Mouse (Mus musculus): ENCODE data around the gene Cyp4a12a.
"Not testable (repeated sequence)": the region's sequence is repeated elsewhere in the genome, so short reads cannot be mapped to it uniquely, and the experiment has no call there.

Gene Cyp4a12a

DNA sequence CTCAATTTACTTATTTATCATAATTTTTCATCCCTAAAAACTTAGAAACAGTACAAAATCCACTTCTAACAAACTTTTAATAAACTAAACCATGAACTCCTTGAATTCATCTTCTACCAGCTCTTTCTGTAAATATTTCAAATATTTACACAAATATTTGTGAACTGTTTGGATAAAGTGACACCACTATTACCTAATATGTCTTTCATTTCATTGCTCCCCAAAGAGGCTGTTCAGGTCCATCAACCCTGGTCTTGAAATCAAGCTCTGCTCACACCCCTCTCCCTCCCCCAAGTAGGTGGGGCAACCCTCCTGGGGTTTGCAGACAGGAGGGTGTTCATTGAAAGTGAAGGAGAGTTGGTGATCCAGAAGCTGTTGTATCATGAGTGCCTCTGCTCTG lies at the start of gene Cyp4a12a:
Gene Cyp4a12a (plus strand): TSS at position 301 of the 400 bp plus-strand sequence.
- H3K27me3 ChIP-seq (ENCODE audit: insufficient read depth, low read length); H3K36me3 ChIP-seq (ENCODE audit: insufficient read depth, low read length); H3K4me3 ChIP-seq (replicated peaks; ENCODE audit: low read length); H3K9me3 ChIP-seq (ENCODE audit: low read length); H3K4me1 ChIP-seq (replicated peaks; ENCODE audit: low read depth, low read length): not testable (repeated sequence)

DNA sequence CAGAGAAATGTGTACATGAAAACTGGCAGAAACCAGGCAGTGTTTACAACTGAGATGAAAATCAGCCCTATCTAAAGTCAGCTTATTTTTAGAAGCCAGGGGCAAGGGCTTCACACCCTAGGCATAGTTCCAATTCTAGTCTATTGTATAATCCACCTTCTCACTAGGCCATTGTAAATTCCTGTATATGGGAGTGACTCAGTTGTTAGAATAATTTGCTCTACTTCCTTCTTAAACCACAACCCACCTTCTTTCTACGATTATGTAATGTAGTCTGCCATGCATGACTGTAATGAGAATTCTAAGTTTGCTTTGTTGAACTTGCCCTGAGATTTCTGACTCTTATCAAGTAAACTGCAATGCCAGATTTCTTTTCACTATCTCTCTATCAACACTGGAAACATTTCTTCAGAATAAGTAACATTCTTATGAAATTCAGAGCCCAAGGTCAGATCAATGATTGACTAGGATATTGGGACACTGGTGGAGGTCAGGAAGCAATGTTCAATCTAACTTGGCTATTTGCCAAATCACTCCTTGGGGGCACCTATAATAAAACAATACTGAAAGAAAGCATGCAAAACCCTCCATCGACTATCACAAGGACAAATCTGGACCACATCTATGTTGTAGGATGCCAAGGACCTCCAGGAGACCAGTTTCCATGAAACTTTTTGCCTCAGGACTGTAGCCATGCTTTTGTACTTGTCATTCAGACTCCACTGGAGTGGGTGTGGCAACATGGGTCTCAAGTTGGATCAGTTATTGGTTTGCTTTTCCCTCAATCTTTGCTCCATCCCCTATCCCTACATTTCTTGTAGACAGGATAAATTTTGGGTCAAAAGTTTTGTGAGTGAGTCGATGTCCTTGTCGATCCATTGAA lies 33.9 kb upstream of the Cyp4a12a start:
- H3K36me3 ChIP-seq (ENCODE audit: insufficient read depth, low read length); H3K9me3 ChIP-seq (ENCODE audit: low read length); H3K4me3 ChIP-seq (replicated peaks; ENCODE audit: low read length); H3K27me3 ChIP-seq (ENCODE audit: insufficient read depth, low read length); H3K4me1 ChIP-seq (replicated peaks; ENCODE audit: low read depth, low read length): not testable (repeated sequence)

DNA sequence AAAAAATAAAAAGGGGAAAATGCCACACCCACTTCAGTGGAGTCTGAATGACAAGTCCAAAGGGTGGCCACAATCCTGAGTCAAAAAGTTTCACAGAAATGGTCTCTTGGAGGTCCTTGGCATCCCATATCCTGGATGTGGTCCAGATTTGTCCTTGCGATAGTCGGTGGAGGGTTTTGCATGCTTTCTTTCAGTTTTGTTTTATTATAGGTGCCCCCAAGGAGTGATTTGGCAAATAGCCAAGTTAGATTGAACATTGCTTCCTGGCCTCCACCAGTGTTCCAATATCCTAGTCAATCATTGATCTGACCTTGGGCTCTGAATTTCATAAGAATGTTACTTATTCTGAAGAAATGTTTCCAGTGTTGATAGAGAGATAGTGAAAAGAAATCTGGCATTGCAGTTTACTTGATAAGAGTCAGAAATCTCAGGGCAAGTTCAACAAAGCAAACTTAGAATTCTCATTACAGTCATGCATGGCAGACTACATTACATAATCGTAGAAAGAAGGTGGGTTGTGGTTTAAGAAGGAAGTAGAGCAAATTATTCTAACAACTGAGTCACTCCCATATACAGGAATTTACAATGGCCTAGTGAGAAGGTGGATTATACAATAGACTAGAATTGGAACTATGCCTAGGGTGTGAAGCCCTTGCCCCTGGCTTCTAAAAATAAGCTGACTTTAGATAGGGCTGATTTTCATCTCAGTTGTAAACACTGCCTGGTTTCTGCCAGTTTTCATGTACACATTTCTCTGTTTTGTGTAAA lies 20.4 kb upstream of the Cyp4a12a start:
- H3K4me1 ChIP-seq (replicated peaks; ENCODE audit: low read depth, low read length); H3K27me3 ChIP-seq (ENCODE audit: insufficient read depth, low read length); H3K4me3 ChIP-seq (replicated peaks; ENCODE audit: low read length); H3K36me3 ChIP-seq (ENCODE audit: insufficient read depth, low read length): not testable (repeated sequence)
- H3K9me3 ChIP-seq (ENCODE audit: low read length), result peaks cover 59% of the 10 kb centered on the region

DNA sequence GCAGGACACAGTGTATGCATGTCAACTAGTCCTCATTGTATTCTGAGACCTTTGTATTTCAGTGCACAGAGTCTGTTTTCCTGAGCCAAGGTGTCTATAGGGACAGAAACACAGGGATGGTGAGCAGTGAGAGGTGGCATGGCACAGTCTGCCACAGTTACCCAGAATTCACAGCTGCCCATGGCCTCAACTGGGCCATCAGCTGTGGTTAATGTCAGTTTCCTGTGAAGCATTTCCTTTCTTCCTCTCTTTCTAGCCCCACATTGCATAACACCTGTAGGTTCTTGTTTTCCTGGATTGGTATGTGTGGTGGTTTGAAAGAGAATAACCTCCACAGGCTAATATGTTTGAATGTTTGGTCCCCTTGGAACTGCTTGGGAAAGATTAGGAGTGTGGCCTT lies 18.5 kb upstream of the Cyp4a12a start:
- no peaks in the 10 kb centered on the region for H3K36me3 ChIP-seq (ENCODE audit: insufficient read depth, low read length)
- H3K4me3 ChIP-seq (replicated peaks; ENCODE audit: low read length), result no peak overlapping the region
- TF ChIP-seq POU5F1 (IDR thresholded peaks at IDR 0.05; ENCODE audit: borderline replicate concordance, low read length), result no peak
- no peak for TF ChIP-seq NANOG (IDR thresholded peaks at IDR 0.05; ENCODE audit: borderline replicate concordance, low read length)
- TF ChIP-seq CTCF (conservative IDR thresholded peaks at IDR 0.05; ENCODE audit: low read length), result no peak
- H3K27me3 ChIP-seq (ENCODE audit: insufficient read depth, low read length), result no peaks in the 10 kb centered on the region
- H3K9me3 ChIP-seq (ENCODE audit: low read length), result peaks cover 58% of the 10 kb centered on the region
- H3K4me1 ChIP-seq (replicated peaks; ENCODE audit: low read depth, low read length), result no peaks in the 10 kb centered on the region

DNA sequence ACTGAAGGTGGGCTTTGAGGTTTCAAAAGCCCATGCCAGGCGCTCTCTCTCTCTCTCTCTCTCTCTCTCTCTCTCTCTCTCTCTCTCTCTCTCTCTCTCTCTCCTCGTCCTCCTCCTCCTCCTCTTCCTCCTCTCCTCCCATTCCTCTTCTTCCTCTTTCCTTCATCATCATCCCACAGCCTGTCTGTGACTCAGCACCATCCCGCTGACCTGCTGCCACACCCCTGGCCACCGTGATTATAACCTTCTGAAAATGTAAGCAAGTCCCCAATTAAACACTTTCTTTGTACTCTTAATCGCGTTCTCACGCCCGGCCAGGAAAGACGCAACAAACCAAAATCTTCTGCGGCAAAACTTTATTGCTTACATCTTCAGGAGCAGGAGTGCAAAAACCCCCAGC lies 18.1 kb upstream of the Cyp4a12a start:
- H3K27me3 ChIP-seq (ENCODE audit: insufficient read depth, low read length); H3K4me1 ChIP-seq (replicated peaks; ENCODE audit: low read depth, low read length); H3K4me3 ChIP-seq (replicated peaks; ENCODE audit: low read length); H3K36me3 ChIP-seq (ENCODE audit: insufficient read depth, low read length): not testable (repeated sequence)
- peaks cover 54% of the 10 kb centered on the region for H3K9me3 ChIP-seq (ENCODE audit: low read length)

DNA sequence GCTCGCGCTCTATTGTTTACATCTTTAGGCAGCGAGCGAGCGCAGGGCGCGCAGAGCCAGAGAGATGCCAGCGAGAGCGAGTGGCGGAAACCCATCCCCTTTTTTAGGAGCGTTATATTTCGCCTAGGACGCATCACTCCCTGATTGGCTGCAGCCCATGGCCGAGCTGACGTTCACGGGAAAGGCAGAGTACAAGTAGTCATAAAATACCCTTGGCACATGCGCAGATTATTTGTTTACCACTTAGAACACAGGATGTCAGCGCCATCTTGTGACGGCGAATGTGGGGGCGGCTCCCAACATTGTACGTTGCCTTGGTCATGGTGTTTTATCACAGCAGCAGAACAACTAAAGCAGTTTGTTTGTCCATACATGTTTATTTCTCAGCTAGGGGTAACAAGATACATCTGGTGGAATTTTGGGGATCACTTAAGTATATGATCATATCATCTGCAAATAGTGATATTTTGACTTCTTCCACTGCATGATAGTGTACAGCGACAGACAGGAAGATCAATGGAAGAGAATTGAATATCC lies 17.5 kb upstream of the Cyp4a12a start:
- H3K36me3 ChIP-seq (ENCODE audit: insufficient read depth, low read length), result not testable (repeated sequence)

DNA sequence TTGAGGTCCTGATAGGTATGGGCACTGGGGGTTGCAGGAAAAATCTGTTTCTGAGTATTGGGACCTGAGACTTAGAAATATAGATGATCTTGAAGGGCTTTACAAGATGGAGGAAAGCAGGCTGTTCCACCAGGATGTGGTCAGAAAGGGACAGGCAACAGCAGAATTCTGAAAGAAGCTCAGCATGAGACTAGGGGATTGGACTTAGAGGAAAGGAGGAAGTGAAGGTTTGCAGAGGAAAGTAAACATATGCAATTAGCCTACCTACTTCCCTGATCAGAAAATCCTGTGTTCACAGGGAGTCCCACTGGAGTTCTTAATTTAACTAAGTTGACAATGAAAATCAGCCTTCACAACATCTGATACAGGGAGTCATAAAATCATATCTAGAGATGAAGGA lies 26.9 kb downstream of the Cyp4a12a start:
- not testable (repeated sequence) for H3K36me3 ChIP-seq (ENCODE audit: insufficient read depth, low read length); H3K27me3 ChIP-seq (ENCODE audit: insufficient read depth, low read length); H3K4me1 ChIP-seq (replicated peaks; ENCODE audit: low read depth, low read length); H3K4me3 ChIP-seq (replicated peaks; ENCODE audit: low read length)
- H3K9me3 ChIP-seq (ENCODE audit: low read length), result peaks cover 18% of the 10 kb centered on the region

More for the DNA sequence above, 17.5 kb upstream of the Cyp4a12a start:
- not testable (repeated sequence) for H3K4me1 ChIP-seq (replicated peaks; ENCODE audit: low read depth, low read length); H3K4me3 ChIP-seq (replicated peaks; ENCODE audit: low read length); H3K27me3 ChIP-seq (ENCODE audit: insufficient read depth, low read length)
- H3K9me3 ChIP-seq (ENCODE audit: low read length), result peaks cover 49% of the 10 kb centered on the region

DNA sequence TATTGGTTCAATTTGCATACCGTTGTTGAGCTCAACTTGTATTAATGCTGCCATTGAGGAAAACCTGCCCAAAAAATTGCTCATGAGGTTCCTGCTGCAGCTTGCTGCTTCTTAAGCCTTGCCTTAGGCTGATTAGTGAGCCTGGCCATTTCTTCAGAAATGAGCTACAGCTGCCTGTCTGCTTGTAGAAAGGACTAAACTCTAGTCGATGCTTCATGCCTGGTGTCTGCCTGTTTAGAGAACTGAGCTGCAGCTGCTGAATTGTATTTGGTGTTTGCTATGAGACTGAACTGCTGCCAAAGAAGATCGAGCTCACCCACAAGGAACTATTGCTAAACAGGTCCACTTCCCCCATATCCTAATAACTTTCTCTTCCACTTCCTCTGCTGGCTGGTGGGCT lies 66.8 kb downstream of the Cyp4a12a start:
- H3K9me3 ChIP-seq (ENCODE audit: low read length), result peaks cover 21% of the 10 kb centered on the region
- not testable (repeated sequence) for H3K4me1 ChIP-seq (replicated peaks; ENCODE audit: low read depth, low read length); H3K4me3 ChIP-seq (replicated peaks; ENCODE audit: low read length); H3K36me3 ChIP-seq (ENCODE audit: insufficient read depth, low read length); H3K27me3 ChIP-seq (ENCODE audit: insufficient read depth, low read length)

DNA sequence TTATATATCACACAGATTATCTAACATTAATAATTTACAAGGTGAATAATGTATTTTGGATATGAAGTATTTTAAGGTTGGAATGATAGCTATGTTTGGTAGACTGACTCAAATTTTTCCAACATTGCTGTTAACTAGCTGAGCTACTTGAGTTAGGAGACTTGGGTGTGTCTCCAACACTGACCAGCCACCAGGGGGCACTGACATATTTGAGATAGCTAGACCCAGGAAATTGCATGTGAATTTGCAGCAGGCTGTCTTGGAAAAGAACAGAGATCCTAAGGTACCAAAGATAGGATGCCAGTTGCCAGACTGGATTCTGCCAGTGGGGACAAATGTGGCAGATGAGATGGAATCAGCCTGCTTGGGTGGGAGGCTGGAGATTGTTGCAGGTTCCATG lies 69.2 kb downstream of the Cyp4a12a start:
- not testable (repeated sequence) for H3K27me3 ChIP-seq (ENCODE audit: insufficient read depth, low read length); H3K4me1 ChIP-seq (replicated peaks; ENCODE audit: low read depth, low read length); H3K36me3 ChIP-seq (ENCODE audit: insufficient read depth, low read length); H3K4me3 ChIP-seq (replicated peaks; ENCODE audit: low read length)
- peaks cover 30% of the 10 kb centered on the region for H3K9me3 ChIP-seq (ENCODE audit: low read length)
